Mouse (Mus musculus): Measurements from ENCODE around the gene Itga11. TPM values are rescaled to one million over a fixed set of nuclear protein-coding genes. Genes with fewer than 3 reads are reported as not detected.
"Not testable (repeated sequence)": the region's sequence is repeated elsewhere in the genome, so short reads cannot be mapped to it uniquely, and the experiment has no call there.

The Itga11 gene
- polyA plus RNA-seq, 1 experiment from 2014 or later = 2.5 TPM

DNA sequence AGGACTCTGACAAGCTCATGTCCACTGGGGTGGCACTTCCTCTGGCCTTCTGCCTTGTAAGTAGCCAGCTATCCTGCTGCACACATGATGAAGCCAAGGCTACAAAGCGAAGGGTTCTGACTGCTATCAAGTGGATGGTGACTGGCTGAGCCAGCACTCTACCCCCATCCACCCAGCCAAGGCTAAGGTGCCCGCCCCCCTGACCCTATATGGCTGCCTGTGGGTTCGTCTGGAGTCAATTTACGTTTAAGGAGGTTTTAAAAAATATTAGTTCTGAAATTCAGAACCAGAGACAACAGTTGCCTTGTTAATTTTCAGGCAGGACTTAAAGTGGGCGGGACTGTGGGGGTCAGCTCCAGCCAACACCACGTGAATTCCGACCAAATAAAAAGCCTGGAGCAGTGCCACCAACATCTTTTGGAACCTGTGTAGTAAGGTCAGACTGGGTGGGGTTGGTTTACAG is 30.9 kb upstream of the Itga11 start:
- H3K27me3 ChIP-seq (ENCODE audit: control insufficient read depth, insufficient read depth, low read length) = no peaks in the 10 kb centered on the region
- H3K4me2 ChIP-seq (ENCODE audit: low read depth, low read length) = no peak overlapping the region
- 47% methylated on average over 7 of the region's 7 CpGs for WGBS
- DNase-seq (ENCODE audit: low spot score) (peak; percentile 43), ATAC-seq (replicated peaks; ENCODE audit: insufficient number of reproducible peaks, low FRiP score, low TSS enrichment, low read depth) (no peak)
- no peaks in the 10 kb centered on the region for H3K9me3 ChIP-seq (replicated peaks; ENCODE audit: control insufficient read depth, low read length)
- H3K36me3 ChIP-seq (replicated peaks; ENCODE audit: control insufficient read depth, insufficient read depth, low read depth, low read length) = no peaks in the 10 kb centered on the region
- H3K9ac ChIP-seq (replicated peaks; ENCODE audit: low read length) = no peak overlapping the region
- H3K4me1 ChIP-seq (ENCODE audit: control insufficient read depth, insufficient read depth, low read length) = peaks cover 2% of the 10 kb centered on the region; the same call in 1 of the 2 replicates
- no peak overlapping the region for H3K4me3 ChIP-seq (ENCODE audit: low read depth, low read length)
- no peak overlapping the region for H3K27ac ChIP-seq (replicated peaks; ENCODE audit: low read depth, low read length)

DNA sequence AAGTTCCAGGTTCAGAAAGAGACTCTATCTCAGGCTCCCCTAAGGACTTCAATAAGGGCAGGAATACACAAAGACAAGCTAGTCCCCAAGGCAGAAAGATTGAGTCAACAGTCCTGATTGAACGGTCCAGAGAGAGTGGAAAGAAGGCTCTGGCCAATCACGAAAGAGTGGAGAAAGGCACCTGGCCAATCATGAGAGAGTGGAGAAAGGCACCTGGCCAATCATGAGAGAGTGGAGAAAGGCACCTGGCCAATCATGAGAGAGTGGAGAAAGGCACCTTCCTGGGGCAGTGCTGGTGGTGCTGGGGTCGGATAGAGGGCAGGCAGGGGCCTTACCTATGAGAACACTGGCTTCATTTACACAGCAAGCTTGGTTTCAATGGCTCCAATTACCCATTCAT is 28.2 kb upstream of the Itga11 start:
- ATAC-seq (replicated peaks; ENCODE audit: insufficient number of reproducible peaks, low FRiP score, low TSS enrichment, low read depth) = no peak
- WGBS = 74% methylated on average over 3 of the region's 3 CpGs

DNA sequence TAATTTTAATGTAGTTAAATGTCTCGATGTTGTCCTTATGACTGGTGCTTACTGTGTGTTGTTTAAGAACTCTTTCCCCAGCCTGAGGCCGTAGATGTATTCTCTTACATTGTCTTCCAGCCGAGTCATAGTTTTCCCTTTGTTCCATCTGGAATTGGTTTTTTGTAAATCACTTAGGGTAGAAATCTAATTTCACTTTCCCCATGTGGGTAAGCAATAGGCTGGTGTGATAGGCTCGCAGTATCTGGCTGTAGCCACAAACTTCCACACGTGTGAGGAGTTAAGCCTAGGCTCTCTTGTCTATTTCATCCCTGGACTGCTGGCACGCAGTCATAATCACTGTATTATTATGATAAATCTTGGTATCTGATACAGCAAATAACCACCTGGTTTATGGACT is 26.9 kb upstream of the Itga11 start:
- Histone ChIP-seq H3K27ac (replicated peaks; ENCODE audit: low read depth, low read length) (no peak overlapping the region; the same call in 1 of the 2 replicates), H3K9me3 (replicated peaks; ENCODE audit: control insufficient read depth, low read length) (no peaks in the 10 kb centered on the region), H3K4me2 (ENCODE audit: low read depth, low read length) (no peak overlapping the region), H3K27me3 (ENCODE audit: control insufficient read depth, insufficient read depth, low read length) (no peaks in the 10 kb centered on the region), H3K4me3 (ENCODE audit: low read depth, low read length) (no peak overlapping the region), H3K9ac (replicated peaks; ENCODE audit: low read length) (no peak overlapping the region), H3K4me1 (ENCODE audit: control insufficient read depth, insufficient read depth, low read length) (peaks cover 2% of the 10 kb centered on the region; the same call in 1 of the 2 replicates), H3K36me3 (replicated peaks; ENCODE audit: control insufficient read depth, insufficient read depth, low read depth, low read length) (no peaks in the 10 kb centered on the region)
- 59% methylated on average over 6 of the region's 6 CpGs for WGBS
- DNase-seq (ENCODE audit: low spot score) (peak; percentile 65), ATAC-seq (replicated peaks; ENCODE audit: insufficient number of reproducible peaks, low FRiP score, low TSS enrichment, low read depth) (no peak)

More for the DNA sequence above, 28.2 kb upstream of the Itga11 start:
- Histone ChIP-seq H3K9me3 (replicated peaks; ENCODE audit: control insufficient read depth, low read length) (no peaks in the 10 kb centered on the region), H3K4me2 (ENCODE audit: low read depth, low read length) (no peak overlapping the region), H3K27ac (replicated peaks; ENCODE audit: low read depth, low read length) (no peak overlapping the region), H3K4me1 (ENCODE audit: control insufficient read depth, insufficient read depth, low read length) (peaks cover 2% of the 10 kb centered on the region; the same call in 1 of the 2 replicates), H3K36me3 (replicated peaks; ENCODE audit: control insufficient read depth, insufficient read depth, low read depth, low read length) (no peaks in the 10 kb centered on the region), H3K4me3 (ENCODE audit: low read depth, low read length) (no peak overlapping the region), H3K9ac (replicated peaks; ENCODE audit: low read length) (no peak overlapping the region), H3K27me3 (ENCODE audit: control insufficient read depth, insufficient read depth, low read length) (no peaks in the 10 kb centered on the region)
- DNase-seq (ENCODE audit: low spot score) = peak; percentile 27

DNA sequence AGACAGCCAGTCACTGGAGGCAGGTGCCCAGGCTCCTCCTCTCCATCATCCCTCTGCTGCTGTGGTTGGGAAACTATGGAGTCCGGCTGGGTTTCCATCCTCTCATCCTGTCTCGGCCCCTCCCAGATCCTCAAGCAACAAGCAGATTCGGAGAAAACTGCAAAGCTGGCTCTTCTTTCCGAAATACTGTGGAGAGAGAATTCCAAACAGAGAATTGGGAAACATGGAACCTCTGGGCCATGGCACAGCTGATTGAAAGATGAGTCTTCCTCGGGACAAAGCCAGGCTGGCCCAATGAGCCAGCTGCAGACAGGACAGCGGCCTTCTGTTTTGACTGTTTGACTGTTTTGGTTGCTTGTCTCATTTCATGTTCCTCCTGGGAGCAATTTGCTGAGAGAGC is 23.3 kb upstream of the Itga11 start:
- Histone ChIP-seq H3K4me3 (ENCODE audit: low read depth, low read length) (no peak overlapping the region), H3K27ac (replicated peaks; ENCODE audit: low read depth, low read length) (no peak overlapping the region), H3K4me2 (ENCODE audit: low read depth, low read length) (no peak overlapping the region), H3K9ac (replicated peaks; ENCODE audit: low read length) (peak overlapping the region; percentile 13; the same call in 1 of the 2 replicates), H3K9me3 (replicated peaks; ENCODE audit: control insufficient read depth, low read length) (no peaks in the 10 kb centered on the region), H3K36me3 (replicated peaks; ENCODE audit: control insufficient read depth, insufficient read depth, low read depth, low read length) (no peaks in the 10 kb centered on the region), H3K27me3 (ENCODE audit: control insufficient read depth, insufficient read depth, low read length) (no peaks in the 10 kb centered on the region), H3K4me1 (ENCODE audit: control insufficient read depth, insufficient read depth, low read length) (no peaks in the 10 kb centered on the region)
- ATAC-seq (replicated peaks; ENCODE audit: insufficient number of reproducible peaks, low FRiP score, low TSS enrichment, low read depth) = no peak
- 47% methylated on average over 6 of the region's 6 CpGs for WGBS
- no peak for DNase-seq (ENCODE audit: low spot score)

DNA sequence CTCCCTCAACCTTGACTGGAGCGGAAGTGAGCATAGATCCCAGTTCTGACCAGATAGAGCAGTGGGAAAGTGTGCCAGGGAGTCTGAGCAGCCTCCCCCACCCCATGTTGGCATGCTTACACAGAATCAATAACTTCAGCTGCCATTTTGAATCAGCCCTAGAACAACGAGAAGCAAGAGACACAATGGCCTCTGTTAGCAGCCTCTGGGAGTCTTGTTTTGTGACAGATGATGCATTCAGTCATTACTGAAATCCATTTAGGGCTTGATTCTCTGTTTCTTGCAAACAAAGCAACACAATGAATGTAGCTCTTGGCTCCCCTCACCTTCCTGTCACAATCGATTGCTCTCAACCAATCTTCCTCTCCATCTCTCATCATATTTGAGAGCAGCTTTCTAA is 19.6 kb upstream of the Itga11 start:
- no peak overlapping the region for H3K27ac ChIP-seq (replicated peaks; ENCODE audit: low read depth, low read length)
- no peak overlapping the region for H3K4me3 ChIP-seq (ENCODE audit: low read depth, low read length)
- H3K9me3 ChIP-seq (replicated peaks; ENCODE audit: control insufficient read depth, low read length) = no peaks in the 10 kb centered on the region
- no peak for DNase-seq (ENCODE audit: low spot score)
- H3K36me3 ChIP-seq (replicated peaks; ENCODE audit: control insufficient read depth, insufficient read depth, low read depth, low read length) = no peaks in the 10 kb centered on the region
- no peak for ATAC-seq (replicated peaks; ENCODE audit: insufficient number of reproducible peaks, low FRiP score, low TSS enrichment, low read depth)
- 85% methylated on average over 3 of the region's 3 CpGs for WGBS
- no peak overlapping the region for H3K9ac ChIP-seq (replicated peaks; ENCODE audit: low read length)
- H3K27me3 ChIP-seq (ENCODE audit: control insufficient read depth, insufficient read depth, low read length) = no peaks in the 10 kb centered on the region
- no peaks in the 10 kb centered on the region for H3K4me1 ChIP-seq (ENCODE audit: control insufficient read depth, insufficient read depth, low read length)
- no peak overlapping the region for H3K4me2 ChIP-seq (ENCODE audit: low read depth, low read length)

DNA sequence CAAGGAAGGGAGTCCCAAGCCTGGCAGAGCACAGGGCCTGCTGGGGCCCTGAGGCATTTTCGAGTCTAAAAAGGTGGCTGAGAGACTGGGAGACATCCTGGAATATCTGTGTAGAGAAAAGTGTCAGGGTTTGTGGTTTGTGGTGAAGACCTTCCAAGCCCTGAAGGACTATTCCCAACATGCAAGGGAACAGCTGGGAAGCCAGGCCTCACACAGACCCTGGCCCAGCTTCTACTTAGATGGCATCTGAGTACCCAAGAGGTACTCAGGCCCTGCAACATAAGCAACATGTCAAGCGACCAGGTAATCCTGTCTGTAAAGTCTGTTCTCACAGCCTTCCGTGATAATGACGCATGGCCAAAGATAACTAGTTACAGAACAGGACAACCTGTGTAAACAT is 18.6 kb upstream of the Itga11 start:
- ATAC-seq (replicated peaks; ENCODE audit: insufficient number of reproducible peaks, low FRiP score, low TSS enrichment, low read depth) (no peak), DNase-seq (ENCODE audit: low spot score) (no peak)
- WGBS = 60% methylated on average over 4 of the region's 4 CpGs
- Histone ChIP-seq H3K4me1 (ENCODE audit: control insufficient read depth, insufficient read depth, low read length) (no peaks in the 10 kb centered on the region), H3K9me3 (replicated peaks; ENCODE audit: control insufficient read depth, low read length) (no peaks in the 10 kb centered on the region), H3K4me2 (ENCODE audit: low read depth, low read length) (no peak overlapping the region), H3K4me3 (ENCODE audit: low read depth, low read length) (no peak overlapping the region), H3K36me3 (replicated peaks; ENCODE audit: control insufficient read depth, insufficient read depth, low read depth, low read length) (no peaks in the 10 kb centered on the region), H3K27ac (replicated peaks; ENCODE audit: low read depth, low read length) (no peak overlapping the region), H3K27me3 (ENCODE audit: control insufficient read depth, insufficient read depth, low read length) (no peaks in the 10 kb centered on the region), H3K9ac (replicated peaks; ENCODE audit: low read length) (no peak overlapping the region)

DNA sequence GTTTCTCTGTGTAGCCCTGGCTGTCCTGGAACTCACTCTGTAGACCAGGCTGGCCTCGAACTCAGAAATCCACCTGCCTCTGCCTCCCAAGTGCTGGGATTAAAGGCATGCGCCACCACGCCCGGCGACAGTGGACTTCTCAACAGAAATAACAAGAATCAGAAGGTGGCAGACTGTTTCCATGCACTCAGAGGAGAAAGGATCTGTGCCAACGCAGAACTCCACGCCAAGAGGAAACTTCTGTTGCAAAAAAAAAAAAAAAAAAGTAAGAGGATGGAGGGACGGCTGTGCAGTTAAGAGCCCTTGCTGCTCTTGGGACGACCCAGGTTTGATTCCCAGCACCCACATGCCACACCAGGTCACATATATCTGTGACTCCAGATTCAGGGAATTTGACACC is 16.7 kb upstream of the Itga11 start:
- not testable (repeated sequence) for H3K4me1 ChIP-seq (ENCODE audit: control insufficient read depth, insufficient read depth, low read length); H3K9ac ChIP-seq (replicated peaks; ENCODE audit: low read length); H3K27ac ChIP-seq (replicated peaks; ENCODE audit: low read depth, low read length); H3K4me3 ChIP-seq (ENCODE audit: low read depth, low read length); ATAC-seq (replicated peaks; ENCODE audit: insufficient number of reproducible peaks, low FRiP score, low TSS enrichment, low read depth); H3K4me2 ChIP-seq (ENCODE audit: low read depth, low read length); H3K9me3 ChIP-seq (replicated peaks; ENCODE audit: control insufficient read depth, low read length); H3K27me3 ChIP-seq (ENCODE audit: control insufficient read depth, insufficient read depth, low read length); H3K36me3 ChIP-seq (replicated peaks; ENCODE audit: control insufficient read depth, insufficient read depth, low read depth, low read length); DNase-seq (ENCODE audit: low spot score)
- WGBS = 88% methylated on average over 9 of the region's 9 CpGs

DNA sequence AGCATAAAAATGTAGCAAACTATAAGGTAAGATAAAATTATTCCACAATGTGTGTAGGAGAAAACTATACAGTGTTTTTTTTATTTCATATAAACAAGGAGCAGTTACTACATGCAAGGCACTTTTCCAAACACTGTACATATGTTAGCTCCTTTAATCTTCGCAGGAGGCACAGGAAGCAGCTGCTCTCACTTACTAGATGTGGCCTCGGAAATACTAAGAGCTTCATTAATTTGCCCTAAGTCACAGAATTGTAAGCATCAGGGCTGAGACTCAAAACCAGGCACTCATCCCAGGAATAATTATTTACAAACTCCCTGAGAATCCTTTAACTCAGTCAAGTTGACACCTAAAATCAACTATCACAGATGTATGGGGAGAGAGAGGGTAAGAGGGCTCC is 14.2 kb upstream of the Itga11 start:
- H3K9me3 ChIP-seq (replicated peaks; ENCODE audit: control insufficient read depth, low read length) = no peaks in the 10 kb centered on the region
- H3K4me2 ChIP-seq (ENCODE audit: low read depth, low read length) = no peak overlapping the region
- DNase-seq (ENCODE audit: low spot score) = peak; percentile 25
- no peak overlapping the region for H3K4me3 ChIP-seq (ENCODE audit: low read depth, low read length)
- WGBS = 33% methylated on average over 2 of the region's 2 CpGs
- no peak overlapping the region for H3K27ac ChIP-seq (replicated peaks; ENCODE audit: low read depth, low read length)
- no peaks in the 10 kb centered on the region for H3K36me3 ChIP-seq (replicated peaks; ENCODE audit: control insufficient read depth, insufficient read depth, low read depth, low read length)
- no peaks in the 10 kb centered on the region; the same call in 1 of the 2 replicates for H3K4me1 ChIP-seq (ENCODE audit: control insufficient read depth, insufficient read depth, low read length)
- no peak for ATAC-seq (replicated peaks; ENCODE audit: insufficient number of reproducible peaks, low FRiP score, low TSS enrichment, low read depth)
- H3K9ac ChIP-seq (replicated peaks; ENCODE audit: low read length) = no peak overlapping the region
- H3K27me3 ChIP-seq (ENCODE audit: control insufficient read depth, insufficient read depth, low read length) = no peaks in the 10 kb centered on the region

Measured in embryonic facial prominence, embryonic 11.5 days (tissue).